Mouse (Mus musculus): ENCODE data around the gene Npr1. TPM values are rescaled to one million over a fixed set of nuclear protein-coding genes. Genes with fewer than 3 reads are reported as not detected.

Gene Npr1
- total RNA-seq, 4 experiments from 2014 or later: 5.1 to 6.7 (median 5.8) TPM

Other genes starting within 250 kb of the Npr1 start
- 10 to 100 TPM; 36.9 to 38.2 (median 37.4) TPM for gene Jtb, start 234.3 kb downstream of the Npr1 start, total RNA-seq (2022)
- under 1 TPM in 2 of 4 experiments, not detected in 2; 0.23 to 0.45 TPM for gene Creb3l4, start 222.4 kb downstream of the Npr1 start, total RNA-seq (2022)
- 10 to 100 TPM; 43.0 to 64.2 (median 50.4) TPM for gene Slc39a1, start 217.7 kb downstream of the Npr1 start, total RNA-seq (2022)
- gene Crtc2, start 211.7 kb downstream of the Npr1 start, total RNA-seq (2022): 10 to 100 TPM; 39.7 to 43.8 (median 42.8) TPM
- gene Dennd4b, start 200.7 kb downstream of the Npr1 start, total RNA-seq (2022): 10 to 100 TPM; 32.8 to 38.7 (median 33.0) TPM
- gene Gatad2b, start 172.7 kb downstream of the Npr1 start, total RNA-seq (2022): 100 to 1,000 TPM; 100 to 109 (median 104) TPM
- gene Slc27a3, start 75.9 kb downstream of the Npr1 start, total RNA-seq (2022): 10 to 100 TPM in 3 of 4 experiments, 1 to 10 TPM in 1; 9.1 to 12.7 (median 12.1) TPM
- 10 to 100 TPM; 56.4 to 85.0 (median 73.0) TPM for gene Ints3, start 32.2 kb downstream of the Npr1 start, total RNA-seq (2022)
- gene Ilf2, start 10.3 kb upstream of the Npr1 start, total RNA-seq (2022): 10 to 100 TPM; 84.2 to 89.7 (median 87.4) TPM
- gene Snapin, start 25.2 kb upstream of the Npr1 start, total RNA-seq (2022): 10 to 100 TPM; 54.7 to 68.9 (median 63.0) TPM
- gene Chtop, start 43.6 kb upstream of the Npr1 start, total RNA-seq (2022): 100 to 1,000 TPM; 146 to 155 (median 153) TPM
- 100 to 1,000 TPM in 2 of 4 experiments, 10 to 100 TPM in 2; 87.1 to 154 (median 123) TPM for gene S100a1, start 48.5 kb upstream of the Npr1 start, total RNA-seq (2022)
- 10 to 100 TPM; 16.9 to 33.3 (median 24.9) TPM for gene S100a13, start 48.6 kb upstream of the Npr1 start, total RNA-seq (2022)
- gene S100a14, start 61.0 kb upstream of the Npr1 start, total RNA-seq (2022): 1 to 10 TPM in 1 of 4 experiments, under 1 TPM in 1, not detected in 2; 0.49 to 1.3 TPM
- gene S100a16, start 71.4 kb upstream of the Npr1 start, total RNA-seq (2022): 100 to 1,000 TPM in 2 of 4 experiments, 10 to 100 TPM in 2; 69.8 to 134 (median 102) TPM
- gene S100a3, start 94.7 kb upstream of the Npr1 start, total RNA-seq (2022): 1 to 10 TPM in 3 of 4 experiments, under 1 TPM in 1; 0.35 to 1.8 (median 1.2) TPM
- not detected for gene S100a2, start 124.4 kb upstream of the Npr1 start, total RNA-seq (2022)
- gene Gm42674, start 136.0 kb upstream of the Npr1 start, total RNA-seq (2022): not detected
- 10 to 100 TPM in 1 of 4 experiments, 1 to 10 TPM in 3; 2.7 to 17.2 (median 5.7) TPM for gene S100a4, start 137.9 kb upstream of the Npr1 start, total RNA-seq (2022)
- not detected for gene S100a5, start 142.7 kb upstream of the Npr1 start, total RNA-seq (2022)
- gene S100a6, start 147.0 kb upstream of the Npr1 start, total RNA-seq (2022): 10 to 100 TPM; 22.1 to 95.0 (median 51.5) TPM
- gene S100a7a, start 188.2 kb upstream of the Npr1 start, total RNA-seq (2022): under 1 TPM in 3 of 4 experiments, not detected in 1; 0.34 to 0.62 (median 0.49) TPM
- gene S100a8, start 203.1 kb upstream of the Npr1 start, total RNA-seq (2022): 1 to 10 TPM in 1 of 4 experiments, not detected in 3; 1.2 TPM
- 1 to 10 TPM in 1 of 4 experiments, not detected in 3; 1.1 TPM for gene S100a9, start 229.9 kb upstream of the Npr1 start, total RNA-seq (2022)

Data from layer of hippocampus, adult 8-10 months (tissue).